Mouse (Mus musculus): ENCODE data around the gene Rbpjl. TPM values are rescaled to one million over a fixed set of nuclear protein-coding genes. Genes with fewer than 3 reads are reported as not detected.
A peak's percentile ranks its signal among the peaks of the same experiment; 100 is the strongest.

Rbpjl gene
- polyA plus RNA-seq, 1 experiment from 2014 or later, result 0.37 TPM

DNA sequence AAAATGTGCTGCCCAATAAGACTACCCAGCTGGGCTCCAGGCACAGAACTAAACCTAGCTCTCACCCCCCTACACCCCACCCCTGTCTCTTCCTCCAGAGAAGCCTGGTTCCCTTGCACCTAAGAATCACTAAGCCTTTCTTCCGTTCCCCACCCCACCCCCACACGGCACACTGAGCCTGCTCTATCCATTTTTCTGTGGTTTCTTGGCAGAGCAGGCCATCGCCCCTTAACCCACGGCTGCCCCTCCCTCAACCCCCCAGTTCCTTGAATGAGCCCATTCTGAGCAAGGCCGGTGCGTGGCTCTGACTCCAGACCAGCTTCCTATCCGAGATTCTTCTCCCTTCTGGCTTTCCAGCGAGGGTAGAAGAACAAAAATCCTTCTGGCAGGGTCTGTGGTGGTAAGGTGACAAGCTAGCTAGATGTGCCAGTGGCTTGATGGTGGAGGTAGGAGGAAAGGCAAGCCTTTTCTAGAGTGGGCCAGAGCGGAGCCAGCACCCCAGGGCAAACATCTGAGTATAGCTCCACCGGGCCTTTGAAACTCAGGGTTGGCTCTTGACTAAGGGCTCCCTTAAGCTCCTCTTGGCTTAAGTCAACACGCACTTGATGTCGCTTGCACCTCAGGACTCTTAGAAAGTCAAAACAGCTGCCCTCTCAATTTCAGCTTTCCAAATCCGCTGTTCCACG lies 598 bp downstream of the Rbpjl start:
- no peaks in the 10 kb centered on the region for H3K9me3 ChIP-seq (replicated peaks)
- no peak overlapping the region for H3K9ac ChIP-seq
- H3K36me3 ChIP-seq, result no peaks in the 10 kb centered on the region
- peaks cover 98% of the 10 kb centered on the region for H3K27me3 ChIP-seq
- no peak overlapping the region for H3K27ac ChIP-seq
- peak overlapping the region; percentile 59 for H3K4me2 ChIP-seq (replicated peaks)
- H3K4me3 ChIP-seq, result peak overlapping the region; percentile 4
- no peak for ATAC-seq (ENCODE audit: low FRiP score)
- peaks cover 19% of the 10 kb centered on the region for H3K4me1 ChIP-seq
- 9% methylated on average over 14 of the region's 14 CpGs for WGBS

DNA sequence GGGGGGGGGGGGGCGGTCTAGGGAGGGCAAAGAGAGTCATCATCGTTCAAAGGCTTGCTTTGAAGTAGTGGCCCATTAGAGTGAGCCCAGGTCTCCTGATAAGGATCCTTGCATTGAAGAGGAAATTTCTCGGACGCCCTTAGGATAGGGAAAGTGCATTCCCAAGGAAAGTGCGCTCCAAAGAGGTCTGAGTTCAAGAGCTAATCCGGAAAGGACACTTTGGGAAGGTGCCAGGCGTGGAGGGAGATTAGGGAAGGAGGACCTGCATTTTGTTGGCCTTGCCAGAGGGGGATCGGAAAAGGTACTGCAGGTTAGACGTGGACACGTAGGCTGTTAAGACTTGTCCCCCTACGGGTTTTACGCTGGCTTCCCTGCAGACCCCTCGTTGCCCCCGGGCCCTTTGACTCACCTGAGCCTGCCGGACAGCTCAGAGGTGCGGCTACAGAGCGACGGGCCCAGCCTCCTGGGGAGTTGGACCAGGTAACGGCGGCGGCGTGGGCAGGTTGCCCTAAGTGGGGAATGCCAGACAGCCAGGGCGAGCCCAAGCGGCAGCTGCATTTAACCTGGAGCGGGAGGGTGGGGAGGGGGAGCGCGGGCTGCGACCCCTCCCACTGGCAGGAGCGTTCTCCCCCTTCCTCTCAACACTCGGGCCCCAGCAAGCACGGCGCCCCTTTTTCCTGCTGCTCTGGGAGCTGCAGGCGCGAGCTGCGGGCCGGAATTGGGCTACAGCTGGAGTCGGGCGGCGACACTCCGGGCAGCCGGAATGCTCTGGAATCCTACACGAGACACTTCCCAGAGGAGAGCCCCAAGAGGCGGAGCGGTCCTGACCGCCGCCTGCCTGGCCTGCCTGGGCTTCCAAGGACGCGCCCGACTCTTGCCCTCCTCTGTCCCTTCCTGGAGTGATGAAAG lies 1.4 kb downstream of the Rbpjl start:
- H3K4me2 ChIP-seq (replicated peaks), result peak overlapping the region; percentile 59
- H3K9ac ChIP-seq, result peak overlapping the region; percentile 15
- H3K27ac ChIP-seq, result no peak overlapping the region
- WGBS, result 1% methylated on average over 46 of the region's 49 CpGs
- H3K9me3 ChIP-seq (replicated peaks), result no peaks in the 10 kb centered on the region
- peak overlapping the region; percentile 33 for H3K4me3 ChIP-seq
- H3K27me3 ChIP-seq, result peaks cover 99% of the 10 kb centered on the region
- peaks cover 19% of the 10 kb centered on the region for H3K4me1 ChIP-seq
- ATAC-seq (ENCODE audit: low FRiP score), result no peak
- no peaks in the 10 kb centered on the region for H3K36me3 ChIP-seq

DNA sequence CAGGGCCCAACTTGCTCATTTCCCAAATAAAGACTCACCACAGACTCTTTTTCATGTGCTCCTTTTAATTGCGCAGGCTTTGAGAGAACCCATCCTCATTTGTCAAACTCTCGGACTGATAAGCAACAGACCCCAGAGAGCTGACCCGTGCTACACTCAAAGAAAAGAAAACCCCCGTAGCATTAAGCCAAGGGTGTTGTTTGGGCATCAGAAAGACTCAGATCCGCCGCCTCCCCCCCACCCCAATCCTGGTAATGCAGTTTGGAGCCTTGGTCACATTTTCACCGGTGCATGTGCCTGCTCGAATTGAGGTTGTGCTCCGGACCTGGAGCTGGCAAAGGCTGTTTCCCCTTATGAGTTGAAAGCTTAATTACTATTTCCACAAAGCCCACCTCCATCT lies 2.1 kb downstream of the Rbpjl start, which contains the start of gene Matn4:
Gene Matn4, minus strand, starts transcription at position 101 of the 400 bp plus-strand sequence.
- peaks cover 19% of the 10 kb centered on the region for H3K4me1 ChIP-seq
- H3K27me3 ChIP-seq, result peaks cover 99% of the 10 kb centered on the region
- ATAC-seq (ENCODE audit: low FRiP score), result no peak
- H3K9me3 ChIP-seq (replicated peaks), result no peaks in the 10 kb centered on the region
- no peaks in the 10 kb centered on the region for H3K36me3 ChIP-seq
- 5% methylated on average over 9 of the region's 9 CpGs for WGBS
- peak within 1 kb of the TSS; percentile 15 for H3K9ac ChIP-seq
- H3K4me3 ChIP-seq, result peak within 1 kb of the TSS; percentile 33
- peak within 1 kb of the TSS; percentile 59 for H3K4me2 ChIP-seq (replicated peaks)
- H3K27ac ChIP-seq, result no peak within 1 kb of the TSS

DNA sequence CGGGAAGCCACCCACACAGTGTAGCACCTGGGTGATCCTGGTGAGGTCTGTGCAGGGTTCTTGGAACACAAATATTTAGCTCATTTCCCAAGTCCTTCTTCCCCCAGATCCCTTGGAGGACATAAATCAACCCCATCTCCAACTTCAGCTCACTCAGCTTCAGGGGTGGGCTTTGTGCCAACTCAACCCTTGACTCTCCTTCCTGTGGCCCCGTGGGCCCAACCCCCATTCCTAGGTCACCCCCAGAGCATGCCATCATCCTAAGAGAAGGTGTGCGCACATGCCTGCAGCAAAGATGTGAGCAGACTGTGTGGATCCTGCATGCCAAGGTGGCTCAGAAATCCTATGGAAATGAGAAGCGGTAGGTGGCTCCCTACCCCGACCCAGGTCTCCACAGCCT lies 2.6 kb downstream of the Rbpjl start:
- Histone ChIP-seq H3K4me2 (replicated peaks) (no peak overlapping the region), H3K4me1 (peaks cover 15% of the 10 kb centered on the region), H3K27ac (no peak overlapping the region), H3K9me3 (replicated peaks) (no peaks in the 10 kb centered on the region), H3K4me3 (no peak overlapping the region), H3K9ac (no peak overlapping the region), H3K27me3 (peaks cover 99% of the 10 kb centered on the region), H3K36me3 (no peaks in the 10 kb centered on the region)
- 42% methylated on average over 5 of the region's 5 CpGs for WGBS
- no peak for ATAC-seq (ENCODE audit: low FRiP score)

DNA sequence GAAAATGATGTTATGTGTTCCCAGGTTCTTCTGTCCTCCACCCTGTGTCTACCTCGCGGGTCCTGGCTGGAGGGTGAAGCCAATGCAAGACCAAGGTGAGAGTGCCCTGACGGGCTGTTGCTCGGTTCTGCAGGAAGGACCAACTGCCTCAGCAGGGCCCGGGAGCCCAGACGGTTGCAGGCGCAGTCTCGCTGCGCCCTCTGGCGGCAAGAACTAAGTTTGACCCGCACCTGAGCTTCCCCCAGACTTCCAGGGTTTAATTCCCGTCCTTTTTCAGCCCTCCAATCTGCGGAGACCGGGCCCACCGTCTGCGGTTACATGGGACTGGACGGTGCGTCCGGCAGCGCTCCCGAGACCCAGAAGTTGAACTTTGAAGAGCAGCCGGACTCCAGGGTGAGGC lies 4.8 kb downstream of the Rbpjl start:
- WGBS, result under 1% methylated on average over 22 of the region's 22 CpGs
- H3K27ac ChIP-seq, result no peak overlapping the region
- no peaks in the 10 kb centered on the region for H3K36me3 ChIP-seq
- no peak overlapping the region for H3K9ac ChIP-seq
- H3K9me3 ChIP-seq (replicated peaks), result no peaks in the 10 kb centered on the region
- H3K4me3 ChIP-seq, result no peak overlapping the region
- H3K4me2 ChIP-seq (replicated peaks), result no peak overlapping the region
- ATAC-seq (ENCODE audit: low FRiP score), result no peak; the same call in 1 of the 2 replicates
- peaks cover 8% of the 10 kb centered on the region for H3K4me1 ChIP-seq
- H3K27me3 ChIP-seq, result peaks cover 83% of the 10 kb centered on the region

DNA sequence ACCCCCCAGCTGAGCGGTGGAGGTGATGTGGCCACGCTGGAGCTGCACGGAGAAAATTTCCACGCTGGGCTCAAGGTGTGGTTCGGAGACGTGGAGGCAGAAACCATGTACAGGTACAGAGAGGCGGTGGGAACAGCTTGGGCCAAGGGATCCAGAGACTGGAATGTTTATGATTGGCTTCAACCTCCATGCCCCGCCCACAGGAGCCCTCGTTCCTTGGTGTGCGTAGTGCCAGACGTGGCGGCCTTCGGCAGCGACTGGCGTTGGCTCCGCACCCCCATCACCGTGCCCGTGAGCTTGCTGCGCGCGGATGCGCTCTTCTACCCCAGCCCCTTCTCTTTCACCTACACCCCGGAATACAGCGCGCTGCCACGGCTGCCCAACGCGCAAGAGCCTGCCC lies 11.2 kb downstream of the Rbpjl start:
- Histone ChIP-seq H3K27ac (no peak overlapping the region), H3K36me3 (no peaks in the 10 kb centered on the region), H3K9me3 (replicated peaks) (no peaks in the 10 kb centered on the region), H3K4me3 (peak overlapping the region; percentile 19; the same call in 1 of the 2 replicates), H3K4me2 (replicated peaks) (peak overlapping the region; percentile 43), H3K27me3 (peaks cover 44% of the 10 kb centered on the region), H3K4me1 (no peaks in the 10 kb centered on the region), H3K9ac (peak overlapping the region; percentile 43; the same call in 1 of the 2 replicates)
- 20% methylated on average over 28 of the region's 28 CpGs for WGBS
- no peak for ATAC-seq (ENCODE audit: low FRiP score)

DNA sequence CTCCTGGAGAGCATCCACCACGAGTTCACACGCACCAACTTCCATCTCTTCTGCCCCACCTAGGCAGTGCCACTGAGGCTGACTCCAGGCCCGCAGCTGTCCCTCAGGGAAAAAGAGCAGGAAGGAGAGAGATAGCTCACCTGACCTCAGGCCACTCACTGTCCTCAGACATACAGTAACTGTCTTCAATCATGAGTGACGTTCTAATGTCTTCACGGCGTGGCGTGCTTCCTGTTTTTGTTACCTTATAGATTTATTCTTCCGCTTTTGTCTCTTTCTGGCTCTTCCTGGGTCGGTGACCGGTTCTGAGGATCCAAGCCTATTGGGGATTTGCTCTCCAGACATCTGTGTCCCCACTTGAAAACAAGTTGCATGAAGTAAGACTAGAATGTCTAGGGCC lies 11.6 kb downstream of the Rbpjl start:
- ATAC-seq (ENCODE audit: low FRiP score), result no peak
- Histone ChIP-seq H3K4me2 (replicated peaks) (peak overlapping the region; percentile 43), H3K27me3 (peaks cover 40% of the 10 kb centered on the region), H3K9me3 (replicated peaks) (no peaks in the 10 kb centered on the region), H3K4me3 (peak overlapping the region; percentile 19; the same call in 1 of the 2 replicates), H3K9ac (peak overlapping the region; percentile 43; the same call in 1 of the 2 replicates), H3K36me3 (no peaks in the 10 kb centered on the region), H3K4me1 (no peaks in the 10 kb centered on the region), H3K27ac (no peak overlapping the region)
- 65% methylated on average over 10 of the region's 10 CpGs for WGBS

DNA sequence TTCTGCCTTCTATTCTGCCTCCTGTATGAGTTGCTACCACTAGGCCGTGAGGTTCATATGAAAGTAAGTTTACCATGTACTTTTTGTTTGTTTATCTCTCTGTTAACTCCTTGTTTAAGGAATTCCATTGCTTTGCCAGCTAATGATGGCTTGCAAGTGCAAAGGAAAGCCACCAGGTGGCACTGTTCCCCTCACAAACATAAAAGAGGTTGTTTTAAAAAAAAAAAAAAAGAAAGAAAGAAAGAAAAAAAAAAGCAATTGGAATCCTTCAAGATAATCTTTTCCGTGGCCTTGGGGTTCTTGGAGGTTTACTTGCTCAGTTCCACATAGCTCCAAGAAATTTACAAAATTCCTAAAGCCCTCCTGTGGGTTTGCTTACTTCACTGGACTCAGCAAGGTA lies 14.3 kb downstream of the Rbpjl start:
- no peaks in the 10 kb centered on the region for H3K36me3 ChIP-seq
- H3K27ac ChIP-seq, result no peak overlapping the region
- ATAC-seq (ENCODE audit: low FRiP score), result no peak
- no peaks in the 10 kb centered on the region for H3K9me3 ChIP-seq (replicated peaks)
- H3K27me3 ChIP-seq, result peaks cover 26% of the 10 kb centered on the region
- no peaks in the 10 kb centered on the region for H3K4me1 ChIP-seq
- H3K4me3 ChIP-seq, result no peak overlapping the region
- H3K9ac ChIP-seq, result no peak overlapping the region
- whole genome bisulfite sequencing, result 1% methylated on average over 2 of the region's 2 CpGs
- H3K4me2 ChIP-seq (replicated peaks), result no peak overlapping the region

DNA sequence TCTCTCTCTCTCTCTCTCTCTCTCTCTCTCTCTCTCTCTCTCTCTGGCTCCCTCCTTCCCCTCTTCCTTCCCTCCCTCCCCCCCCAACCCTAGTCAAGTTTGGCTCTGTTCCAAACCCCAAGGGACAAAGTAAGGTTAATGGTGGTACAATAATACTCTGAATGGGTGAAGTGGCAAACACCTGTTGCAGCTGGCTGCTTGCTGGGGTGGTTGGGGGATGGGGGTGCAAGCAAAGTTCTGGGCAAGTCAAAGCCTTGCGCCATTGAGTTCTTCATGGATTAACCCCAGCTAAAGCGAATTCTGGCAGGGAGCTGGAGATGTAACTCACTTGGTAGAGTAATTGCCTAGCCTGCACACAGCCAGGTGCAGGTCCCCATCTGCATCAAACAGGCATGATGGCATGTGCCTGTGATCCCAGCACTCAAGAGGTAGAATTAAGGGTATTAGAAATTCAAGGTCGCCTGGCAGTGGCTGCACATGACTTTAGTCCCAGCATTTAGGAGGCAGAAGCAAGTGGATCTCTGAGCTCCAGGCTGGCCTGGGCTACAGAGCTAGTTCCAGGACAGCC lies 15.5 kb downstream of the Rbpjl start:
- Histone ChIP-seq H3K27me3 (peaks cover 20% of the 10 kb centered on the region), H3K4me2 (replicated peaks) (no peak overlapping the region), H3K36me3 (no peaks in the 10 kb centered on the region), H3K9me3 (replicated peaks) (no peaks in the 10 kb centered on the region), H3K27ac (no peak overlapping the region), H3K9ac (no peak overlapping the region), H3K4me1 (no peaks in the 10 kb centered on the region), H3K4me3 (no peak overlapping the region)
- ATAC-seq (ENCODE audit: low FRiP score), result no peak
- WGBS, result 32% methylated on average over 3 of the region's 3 CpGs

- WGBS, result 5% methylated on average over 3 of the region's 3 CpGs
- no peak for ATAC-seq (ENCODE audit: low FRiP score)
Measured at GRCm38 (mm10) chr2:164419489-164419888, 16.5 kb downstream of the Rbpjl start.

DNA sequence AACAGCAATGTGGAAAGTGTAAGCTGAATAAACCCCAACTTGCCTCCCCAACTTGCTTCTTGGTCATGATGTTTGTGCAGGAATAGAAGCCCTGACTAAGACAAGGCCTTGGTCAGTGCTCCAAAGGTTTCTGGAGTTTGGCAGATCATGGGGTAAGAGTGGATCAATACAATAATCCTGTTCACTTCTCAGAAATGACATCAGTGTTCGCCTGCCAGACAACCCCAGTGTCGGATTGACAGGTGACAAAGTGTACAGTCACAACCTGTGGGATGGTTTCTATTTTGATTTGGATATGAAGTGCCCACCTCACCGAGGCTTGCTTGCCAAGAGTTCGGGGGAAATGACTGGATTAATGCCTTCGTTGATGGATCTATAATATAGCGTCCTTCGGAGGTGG lies 18.4 kb downstream of the Rbpjl start:
- Histone ChIP-seq H3K27ac (no peak overlapping the region), H3K4me2 (replicated peaks) (no peak overlapping the region), H3K4me3 (no peak overlapping the region), H3K9ac (no peak overlapping the region), H3K36me3 (no peaks in the 10 kb centered on the region), H3K4me1 (no peaks in the 10 kb centered on the region), H3K9me3 (replicated peaks) (no peaks in the 10 kb centered on the region), H3K27me3 (peaks cover 2% of the 10 kb centered on the region; the same call in 1 of the 2 replicates)
- WGBS, result 91% methylated on average over 7 of the region's 7 CpGs
- ATAC-seq (ENCODE audit: low FRiP score), result no peak

More at GRCm38 (mm10) chr2:164419489-164419888, 16.5 kb downstream of the Rbpjl start:
- H3K4me1 ChIP-seq, result no peaks in the 10 kb centered on the region
- H3K27me3 ChIP-seq, result peaks cover 11% of the 10 kb centered on the region
- H3K4me3 ChIP-seq, result no peak overlapping the region
- H3K36me3 ChIP-seq, result no peaks in the 10 kb centered on the region
- no peaks in the 10 kb centered on the region for H3K9me3 ChIP-seq (replicated peaks)
- H3K9ac ChIP-seq, result no peak overlapping the region
- no peak overlapping the region for H3K27ac ChIP-seq
- H3K4me2 ChIP-seq (replicated peaks), result no peak overlapping the region

DNA sequence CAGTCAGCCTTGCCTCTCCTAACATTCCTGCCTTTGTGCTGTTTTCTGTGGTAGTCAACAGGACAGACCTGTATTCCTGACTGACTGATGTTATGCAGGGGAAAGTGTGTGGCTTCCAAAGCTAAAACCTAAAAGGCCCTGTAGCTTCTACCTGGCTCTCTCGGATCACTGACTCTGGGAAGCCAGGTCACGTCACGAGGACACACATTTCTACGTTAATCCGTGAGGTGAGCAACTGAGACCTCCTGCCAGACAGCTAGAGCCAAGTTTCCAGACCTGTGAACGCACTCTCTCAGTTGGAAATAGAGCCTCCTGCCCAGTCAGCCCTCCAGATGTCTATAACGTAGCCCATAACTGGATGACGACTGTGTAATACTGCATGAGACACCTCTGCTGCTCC lies 19.0 kb downstream of the Rbpjl start:
- Histone ChIP-seq H3K27me3 (peaks cover 2% of the 10 kb centered on the region; the same call in 1 of the 2 replicates), H3K4me2 (replicated peaks) (no peak overlapping the region), H3K27ac (no peak overlapping the region), H3K9ac (no peak overlapping the region), H3K4me1 (no peaks in the 10 kb centered on the region), H3K4me3 (no peak overlapping the region), H3K36me3 (no peaks in the 10 kb centered on the region), H3K9me3 (replicated peaks) (no peaks in the 10 kb centered on the region)
- ATAC-seq (ENCODE audit: low FRiP score), result no peak
- WGBS, result 87% methylated on average over 8 of the region's 8 CpGs

Measured in hindbrain, embryonic 12.5 days (tissue).